Mouse (Mus musculus) c-Kit-negative CD71-positive TER-119-positive erythroid progenitor cells, embryonic 14.5 days (primary cell): ENCODE measurements at regions not wholly inside any gene's neighbourhood (a gene's known extent, or its start where the extent isn't known, plus 50 kb on each side); places are given as distances from the start of the nearest gene placed in this dataset.

Experiments used
- DNase-seq: peaks from one replicate; pipeline ENCODE4 v3.0.0-alpha.2; 2013; ENCODE audit warnings: low read depth, low spot score

DNA sequence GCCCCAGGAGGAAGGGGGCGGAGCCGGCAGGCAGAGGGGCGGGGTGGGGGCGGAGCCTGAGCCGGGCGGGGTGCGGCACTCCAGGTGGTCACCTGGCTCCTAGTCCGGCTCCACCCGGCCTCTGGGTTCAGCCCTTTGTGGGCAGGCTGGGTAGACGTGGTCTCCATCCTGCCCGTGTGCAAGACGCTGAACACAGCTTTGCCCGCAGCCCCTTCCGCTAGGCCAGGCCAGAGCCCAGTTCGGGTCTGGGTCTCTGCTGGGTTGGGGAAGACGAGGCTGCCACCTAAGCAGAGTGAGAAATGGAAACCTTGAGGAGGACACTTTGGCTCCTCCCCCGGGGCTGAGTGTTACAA lies 161.4 kb upstream of the Nfe2l3 start:
- no peak for DNase-seq

- DNase-seq = no peak
These were observed 160.2 kb upstream of the Nfe2l3 start for GRCm38 (mm10) chr6:51272136-51272736.

GRCm38 (mm10) chr6:51279491-51279890 lies 153.0 kb upstream of the Nfe2l3 start:
- DNase-seq = no peak

- no peak for DNase-seq
These were observed 152.2 kb upstream of the Nfe2l3 start for GRCm38 (mm10) chr6:51280231-51280630.

GRCm38 (mm10) chr6:51283916-51284706 lies 148.4 kb upstream of the Nfe2l3 start:
- DNase-seq = no peak

- no peak for DNase-seq
These were observed 147.6 kb upstream of the Nfe2l3 start for GRCm38 (mm10) chr6:51284881-51285280.

DNA sequence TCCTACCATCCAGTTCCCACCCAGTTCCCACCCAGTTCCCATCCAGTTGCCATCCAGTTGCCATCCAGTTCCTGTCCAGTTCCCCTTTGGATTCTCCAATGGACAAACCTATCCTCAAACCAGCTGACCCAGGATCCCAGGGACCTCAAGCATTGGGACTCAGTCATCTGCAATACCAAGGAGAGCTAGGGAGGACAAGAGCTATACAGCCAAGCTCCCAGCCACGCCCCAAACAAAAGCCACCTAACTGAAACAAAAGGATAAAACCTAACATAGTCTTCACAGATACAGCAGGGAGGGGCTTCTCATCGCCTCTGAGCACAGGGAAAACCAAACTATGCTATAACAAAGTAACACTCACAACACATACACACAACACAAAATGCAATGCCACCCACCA lies 145.6 kb upstream of the Nfe2l3 start:
- DNase-seq = no peak

DNA sequence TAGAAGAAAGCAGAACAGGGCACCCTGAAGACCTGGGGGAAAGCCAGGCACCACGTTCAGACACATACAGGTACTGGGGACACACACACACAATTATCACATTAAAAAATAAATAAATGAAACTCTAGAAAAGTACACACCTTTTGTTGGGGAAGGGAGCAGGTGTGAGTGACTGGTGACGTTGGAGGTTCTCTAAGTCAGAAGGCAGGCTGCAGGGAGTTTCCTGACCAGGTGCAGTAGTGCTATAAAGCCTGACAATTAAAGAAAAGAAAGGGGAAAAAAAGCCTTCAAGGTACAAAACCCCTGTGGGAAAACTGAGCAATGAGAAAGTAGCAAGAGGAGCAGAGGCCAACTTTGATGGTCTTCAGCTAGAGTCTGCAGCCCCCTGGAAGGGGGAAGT lies 145.1 kb upstream of the Nfe2l3 start:
- no peak for DNase-seq

- no peak for DNase-seq
These were observed 144.7 kb upstream of the Nfe2l3 start for GRCm38 (mm10) chr6:51287807-51288206.

- DNase-seq = no peak
These were observed 144.0 kb upstream of the Nfe2l3 start for GRCm38 (mm10) chr6:51288306-51289066.

GRCm38 (mm10) chr6:51289067-51289725 lies 143.3 kb upstream of the Nfe2l3 start:
- no peak for DNase-seq

GRCm38 (mm10) chr6:51300694-51301417 lies 131.6 kb upstream of the Nfe2l3 start:
- no peak for DNase-seq

DNA sequence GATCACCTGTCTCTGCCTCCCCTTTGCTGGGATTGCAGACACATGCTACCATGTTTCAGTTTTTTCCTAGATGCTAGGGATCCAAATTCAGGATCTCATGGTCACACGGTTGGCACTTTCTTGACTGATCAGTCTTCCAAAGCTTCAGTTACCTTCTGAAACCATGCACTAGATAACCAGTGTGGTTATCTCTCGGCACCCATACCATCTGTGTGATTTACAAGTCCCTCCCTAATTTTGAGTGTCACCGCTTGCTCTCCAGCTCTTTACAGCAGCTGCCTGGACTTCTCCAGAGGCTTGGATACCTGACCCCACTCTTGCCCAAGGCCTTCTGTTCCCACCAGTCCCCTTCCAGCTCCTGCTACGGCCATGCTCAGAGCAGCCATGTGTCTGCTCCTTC lies 130.6 kb upstream of the Nfe2l3 start:
- DNase-seq = no peak

GRCm38 (mm10) chr6:51302240-51302639 lies 130.2 kb upstream of the Nfe2l3 start:
- DNase-seq = no peak

- DNase-seq = no peak
These were observed 114.1 kb upstream of the Nfe2l3 start for GRCm38 (mm10) chr6:51318341-51318740.

DNA sequence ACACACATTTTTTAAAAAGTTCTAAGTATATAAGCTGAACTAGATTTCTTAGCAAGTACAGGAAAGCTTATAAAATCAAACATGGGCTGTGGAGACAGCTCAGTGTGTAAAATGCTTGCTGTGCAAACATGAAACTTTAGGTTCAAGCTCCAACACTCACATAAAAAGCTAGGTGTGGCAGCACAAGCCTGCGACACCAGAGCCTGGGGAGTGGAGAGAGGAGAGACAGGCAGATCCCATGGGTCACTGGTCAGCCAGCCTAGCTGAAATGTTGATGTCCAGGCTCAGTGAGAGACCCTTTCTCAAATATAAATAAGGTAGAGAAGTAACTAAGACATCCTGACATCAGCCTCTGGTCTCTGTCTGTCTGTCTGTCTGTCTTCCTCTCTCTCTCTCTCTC lies 112.5 kb upstream of the Nfe2l3 start:
- no peak for DNase-seq

- no peak for DNase-seq
These were observed 111.6 kb upstream of the Nfe2l3 start for GRCm38 (mm10) chr6:51320676-51321419.

- DNase-seq = no peak
These were observed 106.2 kb upstream of the Nfe2l3 start for GRCm38 (mm10) chr6:51326103-51326829.

- no peak for DNase-seq
These were observed 103.1 kb upstream of the Nfe2l3 start for GRCm38 (mm10) chr6:51329070-51329995.
